Mouse (Mus musculus) cortical plate, adult 2 months (tissue): ENCODE data around the gene Epo.

Source experiments
- CTCF ChIP-seq: fragments of 200-500 bp; IDR thresholded peaks from 2 replicates; pipeline ENCODE4 v1.5.1; 2011; ENCODE audit warnings: mild to moderate bottlenecking, control low read depth, low read length; ENCODE audit not compliant: insufficient read depth; ENCODE audit errors: extremely low read depth
- POLR2A ChIP-seq: fragments of 200-500 bp; IDR thresholded peaks from 2 replicates; pipeline ENCODE4 v1.6.1; 2011; ENCODE audit warnings: mild to moderate bottlenecking, low read length, control low read depth; ENCODE audit not compliant: insufficient read depth; ENCODE audit errors: extremely low read depth

DNA sequence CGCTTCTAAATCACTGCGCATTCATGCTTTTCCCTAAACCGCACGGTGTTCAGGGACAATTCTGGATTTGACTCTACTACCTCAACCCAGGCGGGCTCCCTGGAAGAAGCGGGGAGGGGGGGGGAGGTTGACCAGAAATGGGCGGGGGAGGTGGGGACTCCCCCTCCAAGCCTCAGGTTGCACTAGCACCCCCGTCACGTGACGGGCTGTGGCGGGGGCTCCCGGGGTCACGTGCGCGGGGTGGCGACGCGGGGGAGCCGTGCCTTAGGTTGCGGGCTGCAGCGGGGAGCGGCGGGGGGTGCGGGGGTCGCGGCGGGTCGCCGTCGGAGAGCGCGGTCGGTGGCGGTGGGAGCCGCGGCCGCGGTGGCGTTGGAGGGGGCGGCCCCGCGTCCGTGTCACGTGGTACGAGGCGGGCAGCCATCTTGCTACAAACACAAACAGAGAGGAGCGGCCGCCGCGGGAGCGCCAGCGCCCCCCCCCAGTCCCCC, 23.0 kb downstream of the Epo start:
- TF ChIP-seq CTCF (no peak), POLR2A (no peak)
